17 mouse cellular contexts compared by ENCODE assay signal in genomic region chr12:18387257-18387656, GRCm38 (mm10).
DNase-seq lines count a peak whose midpoint lies in the region; ATAC-seq and TF ChIP-seq lines count a peak whose summit lies in the region.
"Had no signal": no experiment of that assay in that cellular context is flagged by ENCODE, and none has a peak within 500 bp of the region (broad histone marks: within the 10 kb centered on the region; RNA-seq: fewer than 3 reads in every experiment).

No protein-coding gene starts in this region.

- H3K36me3 ChIP-seq in liver, postnatal 0 days (replicated peaks; ENCODE audit: insufficient read depth, low read length) = no peaks in the 10 kb centered on the region
- H3K36me3 ChIP-seq in embryonic facial prominence, embryonic 10.5 days (replicated peaks) = no peaks in the 10 kb centered on the region
- H3K36me3 ChIP-seq in hindbrain, embryonic 10.5 days = no peaks in the 10 kb centered on the region
- H3K36me3 ChIP-seq: midbrain, embryonic 12.5 days; neural tube, embryonic 13.5 days had no signal

- H3K4me2 ChIP-seq in liver, postnatal 0 days (ENCODE audit: low read depth, low read length) = no peak overlapping the region
- H3K4me2 ChIP-seq: hindbrain, embryonic 14.5 days; midbrain, embryonic 12.5 days; neural tube, embryonic 13.5 days had no signal

- H3K4me1 ChIP-seq in liver, postnatal 0 days (ENCODE audit: insufficient read depth) = no peaks in the 10 kb centered on the region
- H3K4me1 ChIP-seq in embryonic facial prominence, embryonic 10.5 days = no peaks in the 10 kb centered on the region
- no peaks in the 10 kb centered on the region for H3K4me1 ChIP-seq in hindbrain, embryonic 10.5 days (replicated peaks)
- H3K4me1 ChIP-seq: midbrain, embryonic 12.5 days; neural tube, embryonic 13.5 days had no signal

- no peak for ATAC-seq in liver, postnatal 0 days
- ATAC-seq: CD4-positive, CD25-positive, alpha-beta regulatory T cell, adult 4 months had no signal

- H3K27ac ChIP-seq in liver, postnatal 0 days (ENCODE audit: low read depth) = no peak overlapping the region
- H3K27ac ChIP-seq in embryonic facial prominence, embryonic 10.5 days (replicated peaks) = no peak overlapping the region
- H3K27ac ChIP-seq in hindbrain, embryonic 10.5 days = no peak overlapping the region
- H3K27ac ChIP-seq: gastrocnemius, adult 2 months; hindbrain, embryonic 14.5 days; liver, embryonic 14.5 days; macrophage; midbrain, embryonic 12.5 days; neural tube, embryonic 13.5 days had no signal

- peak; percentile 5 for DNase-seq in embryo, embryonic 9.5 days (ENCODE audit: extremely low spot score)
- no peak for DNase-seq in embryo, embryonic 11 days
- DNase-seq in liver = peak; percentile 3
- no peak for DNase-seq in liver, postnatal 0 days
- peak; percentile 8 for DNase-seq in embryonic facial prominence, embryonic 10.5 days (ENCODE audit: low spot score)
- no peak for DNase-seq in hindbrain, embryonic 10.5 days (ENCODE audit: low spot score)
- no peak for DNase-seq in frontal cortex, postnatal 14 days (ENCODE audit: low spot score in 2 of 2)
- DNase-seq: adrenal gland, postnatal 10 days; cerebellum, postnatal 25 days; gastrocnemius, adult 2 months; heart, postnatal 14 days had no signal

- no peak for TF ChIP-seq CTCF in liver, postnatal 0 days (IDR thresholded peaks at IDR 0.05; ENCODE audit: low read depth)

- no peak for TF ChIP-seq EP300 in liver, postnatal 0 days (IDR thresholded peaks at IDR 0.05; ENCODE audit: low read depth)

- peaks cover 9% of the 10 kb centered on the region for H3K9me3 ChIP-seq in liver, postnatal 0 days (ENCODE audit: low read length)
- H3K9me3 ChIP-seq in embryonic facial prominence, embryonic 10.5 days = peaks cover 68% of the 10 kb centered on the region
- peaks cover 75% of the 10 kb centered on the region for H3K9me3 ChIP-seq in hindbrain, embryonic 10.5 days

- 17% methylated on average over 33 of the region's 41 CpGs for WGBS in liver, postnatal 0 days (ENCODE audit: insufficient replicate concordance)
- WGBS in embryonic facial prominence, embryonic 10.5 days = 19% methylated on average over 41 of the region's 41 CpGs
- 14% methylated on average over 41 of the region's 41 CpGs for WGBS in hindbrain, embryonic 10.5 days

- no peaks in the 10 kb centered on the region for H3K27me3 ChIP-seq in liver, postnatal 0 days (ENCODE audit: insufficient read depth, low read length)
- 0 out of 2 replicates have a peak, but pooled peaks cover 3% of the 10 kb centered on the region for H3K27me3 ChIP-seq in embryonic facial prominence, embryonic 10.5 days (replicated peaks; ENCODE audit: low read depth, poor library complexity, severe bottlenecking)
- no peaks in the 10 kb centered on the region for H3K27me3 ChIP-seq in hindbrain, embryonic 10.5 days (ENCODE audit: insufficient read depth, poor library complexity, severe bottlenecking)
- H3K27me3 ChIP-seq: midbrain, embryonic 12.5 days; neural tube, embryonic 13.5 days had no signal

- H3K9ac ChIP-seq in liver, postnatal 0 days (replicated peaks) = no peak overlapping the region
- H3K9ac ChIP-seq: hindbrain, embryonic 14.5 days; liver, embryonic 14.5 days; midbrain, embryonic 12.5 days; neural tube, embryonic 13.5 days had no signal

- no peak overlapping the region for H3K4me3 ChIP-seq in liver, postnatal 0 days (ENCODE audit: low read depth, low read length)
- H3K4me3 ChIP-seq in embryonic facial prominence, embryonic 10.5 days = no peak overlapping the region
- no peak overlapping the region for H3K4me3 ChIP-seq in hindbrain, embryonic 10.5 days
- H3K4me3 ChIP-seq: gastrocnemius, adult 2 months; midbrain, embryonic 12.5 days; neural tube, embryonic 13.5 days had no signal

Comparison
In these comparisons a context has a peak if more than half of its experiments do, and no peak if none do; other contexts are left out.
1. DNase-seq: peak in embryo, embryonic 9.5 days (single experiment), liver (single experiment) and embryonic facial prominence, embryonic 10.5 days (single experiment); none in embryo, embryonic 11 days (single experiment), liver, postnatal 0 days (single experiment), hindbrain, embryonic 10.5 days (single experiment) and frontal cortex, postnatal 14 days (0 of 2).